Mouse (Mus musculus): Measurements from ENCODE around the gene Camsap3.
A peak's percentile ranks its signal among the peaks of the same experiment; 100 is the strongest.

Camsap3 gene

DNA sequence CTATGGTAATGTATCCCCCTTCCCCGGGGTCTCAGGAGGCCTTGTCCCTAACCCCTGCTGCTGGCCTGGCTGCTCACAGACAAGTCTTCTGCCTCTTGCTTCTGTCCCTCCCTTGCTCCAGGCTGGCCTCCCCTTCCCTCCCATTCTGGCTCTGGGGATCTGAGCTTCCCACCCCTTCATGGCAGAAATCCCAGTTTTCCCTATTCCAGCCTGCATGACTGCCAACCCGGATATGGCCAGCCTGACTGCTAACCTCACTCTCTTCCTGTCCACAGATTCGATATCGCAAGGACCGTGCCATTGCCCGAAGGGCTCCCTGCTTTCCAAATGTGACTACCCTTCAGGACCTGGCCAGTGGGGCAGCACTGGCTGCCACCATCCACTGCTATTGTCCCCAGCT lies 13.3 kb downstream of the Camsap3 start:
- no peak for DNase-seq (ENCODE audit: low spot score)

DNA sequence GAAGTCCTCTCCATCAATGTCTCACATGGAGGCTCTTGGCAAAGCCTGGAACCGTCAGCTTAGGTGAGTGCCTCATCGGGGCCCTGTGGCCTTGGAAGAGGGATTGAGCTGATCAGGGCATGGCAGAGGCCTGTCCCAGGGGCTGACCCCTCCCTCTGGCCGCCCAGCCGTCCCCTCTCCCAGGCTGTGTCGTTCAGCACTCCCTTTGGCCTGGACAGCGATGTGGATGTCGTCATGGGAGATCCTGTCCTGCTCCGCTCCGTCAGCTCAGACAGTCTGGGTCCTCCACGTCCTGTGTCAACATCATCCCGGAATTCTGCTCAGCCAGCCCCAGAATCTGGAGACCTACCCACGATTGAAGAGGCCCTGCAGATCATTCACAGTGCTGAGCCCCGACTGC lies 16.3 kb downstream of the Camsap3 start:
- DNase-seq (ENCODE audit: low spot score) = no peak

DNA sequence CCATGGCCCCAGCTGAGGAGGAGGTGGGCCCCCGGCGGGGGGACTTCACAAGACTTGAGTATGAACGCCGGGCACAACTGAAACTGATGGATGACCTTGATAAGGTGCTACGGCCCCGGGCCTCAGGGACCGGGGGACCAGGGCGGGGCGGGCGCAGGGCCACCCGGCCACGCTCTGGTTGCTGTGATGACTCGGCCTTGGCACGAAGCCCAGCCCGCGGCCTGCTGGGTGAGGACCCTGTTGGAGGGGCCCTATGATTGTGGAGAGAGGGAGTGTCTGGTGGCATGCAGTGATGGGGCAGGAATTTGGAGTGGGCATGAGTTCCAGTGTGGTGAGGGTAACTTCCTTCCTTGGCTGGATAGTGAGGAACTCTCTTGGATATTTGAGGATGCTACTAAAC lies 19.5 kb downstream of the Camsap3 start:
- no peak for DNase-seq (ENCODE audit: low spot score)

DNA sequence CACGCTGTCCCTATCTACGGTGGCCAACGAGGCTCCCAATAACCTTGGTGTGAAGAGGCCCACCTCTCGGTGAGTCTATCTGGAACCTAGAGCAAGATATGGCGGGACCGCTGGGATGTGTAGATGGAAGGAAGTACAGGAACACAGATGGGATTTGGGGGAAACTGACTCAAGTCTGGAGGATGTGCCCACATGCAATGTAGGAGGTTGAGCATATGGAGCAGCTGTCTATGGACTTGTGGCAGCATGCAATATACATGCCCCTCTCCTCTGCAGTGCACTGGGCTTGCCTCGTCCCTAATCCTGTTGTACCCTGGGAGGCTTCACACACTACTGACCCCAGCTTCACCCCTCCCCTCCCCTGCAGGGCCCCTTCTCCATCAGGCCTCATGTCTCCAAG lies 20.7 kb downstream of the Camsap3 start:
- no peak for DNase-seq (ENCODE audit: low spot score)

DNA sequence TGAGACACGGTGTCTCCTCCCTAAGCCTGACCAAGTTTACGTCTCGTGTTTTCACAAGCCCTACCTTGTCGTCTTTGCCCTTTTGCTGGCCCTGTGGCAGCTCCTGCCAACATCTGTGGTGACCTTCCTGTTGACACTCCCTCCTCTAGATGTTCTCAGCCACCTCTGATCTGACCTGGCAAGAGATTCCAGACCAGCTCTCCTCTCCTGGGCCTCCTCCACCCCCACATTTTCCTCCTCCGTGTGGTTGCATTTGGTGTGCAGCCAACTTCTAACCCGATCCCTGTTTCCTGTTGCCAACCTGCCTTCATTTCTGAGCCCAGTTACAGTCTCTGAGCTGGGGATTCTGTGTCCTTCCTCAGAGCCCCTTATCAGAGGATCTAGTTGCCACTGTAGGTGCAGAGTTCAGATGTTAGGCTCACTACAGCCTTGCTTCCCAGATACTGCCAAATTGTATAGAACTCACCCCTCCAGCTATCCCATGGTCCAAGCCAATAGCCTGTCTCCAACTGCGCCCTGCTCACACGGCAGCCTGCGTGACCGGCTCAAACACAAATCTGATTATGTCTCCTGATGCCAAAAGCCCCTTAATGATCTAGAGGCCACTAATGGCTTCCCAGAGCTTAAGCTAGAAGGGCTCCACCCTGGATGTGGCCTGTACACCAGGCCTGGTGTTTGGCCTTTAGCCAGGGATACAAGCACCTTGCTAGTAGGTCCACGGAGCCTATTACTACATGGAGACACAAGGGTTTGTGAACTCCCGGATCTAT lies 22.1 kb downstream of the Camsap3 start:
- DNase-seq (ENCODE audit: low spot score) = no peak

DNA sequence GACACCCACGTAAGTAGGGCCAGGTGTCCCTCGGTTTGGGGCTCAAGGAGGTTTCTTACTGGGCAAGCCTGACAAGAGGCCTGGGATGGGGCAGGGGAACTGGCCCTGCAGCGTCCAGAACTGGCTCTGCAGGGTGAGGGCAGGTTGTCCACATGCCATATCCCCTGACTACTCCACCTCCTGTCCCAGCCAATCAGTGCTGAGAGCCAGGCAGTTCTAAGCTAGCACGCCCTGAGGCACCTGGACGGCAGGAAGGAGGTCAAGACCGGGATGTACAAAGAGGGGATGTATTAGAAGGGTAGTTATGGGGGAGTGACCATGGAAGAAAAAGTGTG lies 22.7 kb downstream of the Camsap3 start:
- no peak for DNase-seq (ENCODE audit: low spot score)

DNA sequence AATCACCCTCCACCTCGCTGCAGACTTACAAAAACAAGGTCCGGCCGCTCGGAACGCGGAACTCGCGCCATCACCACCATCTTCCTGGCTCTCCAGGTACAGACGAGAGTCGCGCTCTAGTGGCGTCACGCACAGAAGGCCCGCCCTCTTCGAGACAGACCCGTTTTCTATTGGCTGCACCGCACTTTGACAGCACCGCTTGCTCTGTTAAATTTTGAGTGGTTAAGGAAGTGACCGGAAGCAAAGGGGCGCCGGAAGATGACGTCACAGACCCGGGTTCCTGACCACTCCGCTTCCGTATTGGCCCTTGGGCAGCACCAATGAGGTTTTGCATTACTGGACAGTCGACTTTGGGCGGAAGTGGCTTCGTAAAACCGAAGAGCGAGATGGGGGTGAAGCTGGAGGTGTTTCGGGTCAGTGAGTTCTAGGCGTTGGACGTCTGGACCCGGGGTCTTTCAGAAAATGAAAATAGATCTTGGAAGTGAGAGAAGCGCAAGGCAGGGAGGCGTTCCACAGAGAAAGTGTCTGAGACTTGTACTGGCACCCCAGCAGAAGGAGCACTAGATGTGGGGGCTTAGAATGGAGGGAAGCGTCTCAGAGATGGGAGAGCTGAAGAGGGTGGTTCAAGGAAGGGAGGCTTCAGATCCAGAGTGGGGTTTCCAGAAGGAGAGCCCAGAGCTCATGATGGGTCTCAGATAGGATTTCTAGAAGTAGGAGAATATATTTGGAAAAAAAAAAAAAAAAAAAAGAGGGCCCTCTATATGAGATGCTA lies 34.3 kb downstream of the Camsap3 start, which contains the start of the genes Xab2 and Pet100:
Xab2 (minus strand) TSS at position 118 of the 772 bp plus-strand sequence.
Pet100 (plus strand) TSS at position 350 of the 772 bp plus-strand sequence.
- DNase-seq (ENCODE audit: low spot score) = peak; percentile 96

DNA sequence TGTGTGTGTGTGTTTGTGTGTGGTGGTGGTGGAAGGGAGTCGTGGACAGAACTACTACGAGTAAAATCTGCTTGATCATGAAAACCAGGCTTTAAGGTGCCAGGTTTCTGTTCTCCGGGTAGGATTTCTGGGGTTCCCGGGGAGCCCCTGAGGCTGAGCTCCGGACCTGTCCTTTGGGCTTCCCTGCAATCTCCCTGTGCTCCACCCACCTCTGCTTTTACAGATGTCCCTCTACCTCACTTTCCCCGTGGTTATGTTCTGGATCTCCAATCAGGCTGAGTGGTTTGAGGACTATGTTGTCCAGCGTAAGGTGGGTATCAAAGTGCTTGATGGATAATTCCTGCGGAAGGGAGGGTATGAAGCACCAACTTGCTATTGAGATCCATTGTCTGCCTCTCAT lies 35.0 kb downstream of the Camsap3 start:
- no peak for DNase-seq (ENCODE audit: low spot score)

DNA sequence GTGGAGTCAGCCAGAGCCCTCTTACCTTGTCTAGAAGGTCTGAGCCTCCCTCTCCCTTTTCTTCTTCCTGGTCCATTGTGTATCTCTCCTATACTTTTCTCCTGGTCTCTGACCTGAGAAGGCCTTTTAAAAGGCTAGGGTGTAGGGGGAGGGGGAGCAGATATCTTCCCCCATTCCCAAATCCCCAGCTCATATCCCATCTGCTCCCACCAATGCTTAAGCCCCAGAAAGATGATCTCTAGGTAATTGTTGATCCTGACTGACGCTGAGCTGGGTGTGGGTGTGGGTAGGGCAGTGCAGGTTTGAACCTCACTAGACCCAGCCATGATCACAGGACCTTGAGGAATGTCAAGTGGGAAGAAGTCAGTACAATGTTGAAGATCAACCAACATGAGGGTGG lies 38.4 kb downstream of the Camsap3 start, which contains the start of gene Pcp2:
Pcp2 (minus strand) TSS at position 101 of the 400 bp plus-strand sequence.
- no peak for DNase-seq (ENCODE audit: low spot score)

DNA sequence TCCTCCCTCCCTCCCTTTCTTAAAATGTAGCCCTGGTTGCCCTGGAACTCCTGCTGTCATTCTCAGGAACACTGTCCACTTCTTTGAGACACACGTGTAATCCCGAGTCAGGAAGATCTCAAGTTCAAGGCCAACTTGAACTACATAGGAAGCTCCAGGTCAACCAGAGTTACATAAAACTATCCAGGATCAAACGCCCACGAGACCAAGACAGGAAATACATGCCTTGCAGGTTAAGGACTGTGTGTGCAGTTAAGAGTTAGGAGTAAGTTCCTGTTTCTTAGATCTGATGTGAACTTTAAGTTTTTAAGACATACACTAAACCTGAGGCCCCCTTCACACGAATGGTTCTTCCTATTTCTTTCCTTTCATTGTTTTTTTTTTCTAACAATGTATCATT lies 39.9 kb downstream of the Camsap3 start:
- DNase-seq (ENCODE audit: low spot score) = no peak

DNA sequence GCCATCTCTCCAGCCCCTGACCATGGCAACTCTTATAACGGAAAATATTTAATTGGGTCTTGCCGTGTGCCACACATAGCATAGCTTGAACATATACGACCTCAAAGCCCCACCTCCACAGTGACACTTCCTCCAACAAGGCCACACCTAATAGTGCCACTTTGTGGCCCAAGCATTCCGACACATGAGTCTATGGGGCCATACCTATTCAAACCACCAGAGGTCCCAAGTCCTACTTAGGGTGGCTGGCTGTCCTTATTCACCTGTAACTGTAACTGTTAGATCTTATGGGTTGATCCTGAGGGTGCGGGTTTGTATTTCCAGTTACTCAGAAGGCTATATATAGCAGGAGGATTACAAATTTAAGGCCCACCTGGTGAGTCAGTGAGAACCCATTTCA lies 40.9 kb downstream of the Camsap3 start:
- no peak for DNase-seq (ENCODE audit: low spot score)

DNA sequence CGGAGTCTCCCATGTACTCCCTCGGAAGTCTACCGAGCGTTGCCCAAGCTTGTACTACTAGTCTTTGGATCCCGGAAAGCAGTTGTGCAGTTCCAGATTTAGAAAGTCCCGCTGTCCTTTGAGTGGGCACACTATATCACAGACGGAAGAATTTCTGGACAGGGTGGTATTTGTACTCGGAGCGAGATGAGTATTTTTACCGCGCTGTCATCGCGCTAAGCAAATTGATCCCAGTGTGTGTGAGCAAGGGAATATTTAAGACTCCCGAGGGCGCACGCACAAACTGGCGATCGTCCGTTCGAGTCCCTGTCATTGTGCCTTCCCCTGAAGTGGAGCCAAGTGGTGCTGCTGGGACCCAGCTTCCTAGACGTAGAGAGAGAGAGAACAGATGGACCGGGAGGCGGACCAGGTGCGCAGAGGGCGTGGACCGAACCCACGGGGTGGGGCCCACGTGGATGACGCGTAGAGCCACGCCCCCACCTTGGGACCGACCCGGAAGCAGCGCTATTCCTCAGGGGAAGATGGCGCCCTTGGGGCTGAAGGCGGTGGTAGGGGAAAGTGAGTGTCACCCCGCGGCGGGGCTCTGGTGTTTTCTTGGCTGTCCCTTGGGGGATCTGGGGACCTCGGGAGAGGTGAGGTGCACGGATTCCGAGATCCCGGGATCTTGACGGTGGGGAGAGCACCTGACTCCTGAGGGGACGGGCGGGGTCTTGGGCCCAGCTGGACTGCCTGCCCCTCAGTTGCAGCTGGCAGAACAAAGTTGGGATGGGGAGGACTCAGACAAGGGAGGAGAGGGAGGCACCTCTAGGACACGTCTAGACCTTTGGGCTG lies 43.8 kb downstream of the Camsap3 start, which contains the start of gene Stxbp2:
Stxbp2 (plus strand) TSS at position 309 of the 831 bp plus-strand sequence.
- DNase-seq (ENCODE audit: low spot score) = no peak

DNA sequence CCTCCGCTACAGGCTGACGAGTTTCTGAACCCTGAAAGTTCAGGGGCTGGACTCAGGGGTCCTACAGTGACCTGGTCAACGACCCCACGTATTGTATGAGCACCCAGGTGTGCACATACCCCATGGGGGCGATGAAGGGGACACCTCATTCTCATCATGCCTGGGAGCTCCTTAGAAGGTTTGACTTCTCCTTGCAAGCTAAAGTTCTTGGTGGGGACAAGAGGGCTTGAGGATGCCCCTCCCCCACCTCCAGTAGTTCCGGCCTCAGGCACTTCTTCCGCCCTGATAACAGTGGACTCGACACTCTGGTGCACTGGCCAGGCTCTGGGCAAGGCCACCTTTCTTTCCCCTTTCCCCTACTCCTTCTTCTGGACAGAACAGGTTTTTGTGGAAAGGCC lies 44.4 kb downstream of the Camsap3 start:
- DNase-seq (ENCODE audit: low spot score) = no peak

DNA sequence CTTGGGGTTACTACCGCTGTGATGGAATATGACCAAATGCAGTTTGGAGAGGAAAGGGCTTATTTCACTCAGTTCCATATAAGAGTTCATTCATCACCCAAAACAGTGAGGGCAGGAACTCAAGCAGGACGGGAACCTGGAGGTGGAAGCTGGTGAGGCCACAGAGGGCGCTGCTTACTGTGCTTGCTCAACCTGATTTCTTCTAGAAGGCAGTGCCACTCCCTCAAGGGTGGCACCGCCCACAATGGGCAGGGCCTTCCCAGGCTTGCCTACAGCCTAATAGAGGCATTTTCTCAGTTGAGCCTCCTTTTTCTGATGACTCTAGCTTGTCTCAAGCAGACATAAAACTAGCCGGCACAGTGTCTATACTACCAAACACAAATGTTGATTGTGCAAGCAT lies 58.7 kb downstream of the Camsap3 start:
- DNase-seq (ENCODE audit: low spot score) = no peak

DNA sequence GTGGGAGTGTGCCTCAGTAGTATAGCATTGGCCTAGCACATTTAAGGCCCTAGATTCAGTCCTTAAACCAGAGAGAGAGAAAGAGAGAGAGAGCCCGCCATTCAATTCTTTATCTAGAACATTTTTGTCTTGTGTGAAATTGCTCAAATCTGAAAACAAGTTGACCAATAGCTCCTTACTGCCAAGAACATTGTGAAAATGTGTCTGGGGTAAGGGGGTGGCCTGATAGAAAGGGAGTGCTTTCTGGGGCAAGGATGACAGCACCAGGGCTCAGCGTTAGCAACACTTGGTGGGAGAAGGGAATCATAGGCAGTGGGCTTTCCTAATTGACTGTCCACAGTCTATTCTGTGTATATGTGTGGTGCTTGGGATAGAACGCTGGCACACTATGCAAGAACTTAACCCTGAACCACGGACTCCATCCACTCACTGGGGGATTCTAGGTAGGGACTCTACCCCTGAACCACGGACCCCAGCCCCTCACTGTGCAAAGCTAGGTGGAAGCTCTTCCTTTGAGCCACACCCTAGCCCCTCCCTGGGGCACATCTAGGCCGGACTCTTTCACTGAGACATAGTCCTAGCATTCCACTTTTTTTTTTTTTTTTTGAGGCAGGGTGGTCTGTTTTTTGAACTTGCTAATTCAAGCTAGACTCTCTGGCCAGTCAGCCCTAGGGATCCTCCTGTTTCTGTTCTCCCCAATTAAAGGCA lies 59.9 kb downstream of the Camsap3 start:
- DNase-seq (ENCODE audit: low spot score) = no peak

DNA sequence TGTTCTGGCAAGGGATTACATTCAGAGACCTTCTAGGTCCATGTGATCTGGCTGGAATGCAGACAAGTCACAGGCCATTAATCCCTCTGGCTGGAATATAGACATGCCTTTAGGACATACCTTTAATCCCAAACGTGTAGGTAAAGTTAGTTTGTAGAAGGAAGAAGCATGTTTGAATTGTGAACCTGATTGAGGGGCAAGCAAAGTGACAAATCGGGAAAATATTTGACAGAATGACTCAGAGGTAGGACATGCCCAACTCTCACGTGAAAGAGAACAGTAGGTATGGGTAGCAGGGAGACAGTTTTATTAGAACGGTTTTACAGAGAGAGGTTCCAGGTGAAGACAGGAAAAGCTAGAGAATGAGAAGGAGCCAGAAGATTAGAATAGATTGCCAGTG lies 60.5 kb downstream of the Camsap3 start:
- DNase-seq (ENCODE audit: low spot score) = no peak

DNA sequence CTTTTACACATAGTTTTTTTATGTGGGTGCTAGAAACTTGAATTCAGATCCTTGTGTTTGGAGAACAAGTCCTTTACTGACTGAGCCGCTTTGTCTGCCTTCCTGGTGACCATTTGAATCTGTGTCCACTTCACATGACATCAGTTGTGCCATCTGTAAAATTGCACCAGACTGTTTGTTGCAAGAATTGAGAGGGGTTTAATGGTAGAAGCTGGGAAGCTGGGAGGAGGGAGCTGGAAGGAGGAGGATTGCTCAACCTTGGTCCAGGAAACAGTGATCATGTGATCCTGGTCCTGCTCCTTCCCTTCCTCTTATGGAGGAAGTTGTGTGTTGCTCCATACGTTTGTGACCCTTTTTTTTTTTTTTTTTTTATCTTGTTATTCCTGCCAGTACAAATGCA lies 61.2 kb downstream of the Camsap3 start:
- no peak for DNase-seq (ENCODE audit: low spot score)

DNA sequence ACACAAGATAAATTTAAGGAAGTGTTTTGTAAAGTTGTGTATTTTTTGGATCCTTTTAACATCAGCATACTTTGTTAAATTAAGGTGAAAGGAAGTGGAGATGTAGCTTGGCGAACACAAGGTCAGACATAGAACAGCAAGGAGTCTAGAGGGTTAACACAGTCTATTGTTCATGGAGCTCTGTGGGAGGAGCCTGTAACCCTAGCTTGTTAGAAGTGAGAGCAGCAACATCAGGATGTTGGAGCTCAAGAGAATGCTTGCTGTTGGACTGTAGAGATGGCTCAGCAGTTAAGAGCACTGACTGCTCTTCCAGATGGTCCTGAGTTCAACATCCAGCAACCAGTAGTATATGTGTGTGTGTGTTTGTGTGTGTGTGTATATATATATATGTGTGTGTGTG lies 61.9 kb downstream of the Camsap3 start:
- DNase-seq (ENCODE audit: low spot score) = no peak

DNA sequence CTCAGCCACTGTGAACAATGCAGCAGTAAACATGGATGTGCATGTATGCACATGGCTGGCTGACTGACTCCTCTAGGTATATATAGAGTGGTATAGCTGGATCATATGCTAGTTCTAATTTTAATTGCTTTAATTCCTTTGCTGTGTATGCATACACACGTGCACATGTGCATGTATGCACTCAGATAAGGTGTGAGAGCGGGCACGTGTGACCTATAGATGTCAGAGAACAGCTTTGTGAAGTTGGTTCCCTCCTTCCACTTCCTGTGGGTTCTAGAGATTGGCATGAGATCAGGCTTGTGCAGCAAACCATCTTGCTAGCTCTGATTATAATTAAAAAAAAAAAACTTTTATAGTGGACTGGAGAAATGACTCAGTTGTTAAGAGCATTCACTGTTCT lies 65.8 kb downstream of the Camsap3 start:
- DNase-seq (ENCODE audit: low spot score) = no peak

DNA sequence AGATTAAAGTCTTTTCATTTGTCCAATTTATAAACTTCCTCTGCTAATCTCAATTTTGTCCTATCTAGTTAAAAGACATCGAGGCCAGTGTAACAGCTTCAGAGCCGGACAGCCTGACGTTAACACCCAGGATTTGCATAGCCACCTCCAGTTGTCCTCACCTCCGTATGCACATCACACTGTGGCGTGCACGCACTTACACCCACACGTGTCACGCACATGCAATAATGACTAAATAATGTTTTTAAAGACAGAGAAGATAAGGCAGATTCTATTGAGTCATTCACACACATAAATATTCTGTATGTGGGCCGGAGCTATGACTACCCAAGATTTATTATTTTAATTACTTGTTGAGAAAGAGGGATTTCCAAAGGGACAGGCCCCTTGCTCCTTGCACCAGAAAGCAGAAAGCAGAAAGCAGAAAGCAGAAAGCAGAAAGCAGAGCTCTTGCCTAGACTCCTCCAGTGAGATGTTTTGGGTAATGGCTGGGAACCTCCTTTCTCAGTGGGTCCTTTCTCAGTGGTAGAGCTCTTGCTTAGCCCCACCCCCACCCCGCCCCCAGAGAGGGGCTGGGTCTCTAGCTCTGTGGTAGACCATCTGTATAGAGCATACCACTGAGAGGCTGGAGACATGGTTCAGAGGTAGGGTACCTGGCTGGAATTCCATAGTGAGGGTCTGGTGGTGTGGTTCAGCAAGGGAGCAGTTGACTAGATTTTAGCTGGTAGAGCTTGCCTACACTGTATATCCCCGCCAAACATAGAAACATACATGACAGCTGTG lies 67.8 kb downstream of the Camsap3 start:
- DNase-seq (ENCODE audit: low spot score) = no peak

DNA sequence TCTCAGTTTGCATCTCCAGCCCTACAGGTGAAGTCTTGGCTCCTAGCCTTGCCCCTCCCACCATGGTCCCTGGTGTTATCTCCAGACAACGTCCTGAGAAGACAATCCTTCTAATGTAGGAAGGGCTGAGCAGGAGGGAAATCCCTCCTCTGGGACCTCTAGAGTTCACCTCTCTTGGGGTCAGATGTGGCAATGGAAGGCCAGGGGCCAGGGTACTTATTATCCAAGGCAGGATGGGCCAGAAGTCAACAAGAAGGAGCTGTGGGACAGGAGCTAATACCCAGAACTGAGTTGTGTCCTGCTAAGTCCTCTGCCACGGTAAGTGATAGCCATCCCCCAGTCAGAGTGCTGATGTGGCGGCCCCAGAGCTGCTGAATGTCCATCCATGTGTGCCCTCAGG lies 68.4 kb downstream of the Camsap3 start, which contains the start of gene Retn:
Retn (plus strand) TSS at position 245 of the 400 bp plus-strand sequence.
- no peak for DNase-seq (ENCODE audit: low spot score)
